Mouse (Mus musculus): Measurements from ENCODE around the gene Adamts18.

DNA sequence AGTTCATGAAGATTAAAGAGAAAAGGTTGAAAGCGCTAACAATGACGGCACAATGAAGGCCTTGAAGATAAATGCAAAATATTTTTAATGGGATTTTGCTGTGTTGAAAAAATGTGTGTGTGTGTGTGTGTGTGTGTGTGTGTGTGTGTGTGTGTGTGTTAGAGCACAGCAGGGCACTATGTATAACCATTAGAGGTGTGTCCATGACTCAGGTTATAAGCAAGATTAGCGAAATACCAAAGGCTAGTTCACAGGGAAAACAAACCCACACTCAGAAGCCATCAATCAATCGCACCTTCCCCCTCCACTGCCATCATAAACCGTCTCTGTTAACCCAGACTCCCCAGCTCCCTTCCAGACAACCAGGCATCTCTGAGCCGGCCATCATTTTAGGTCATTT, 86.4 kb downstream of the Adamts18 start:
- TF ChIP-seq CTCF (IDR thresholded peaks at IDR 0.05; ENCODE audit: low read depth, low read length) (no peak), TAL1 (conservative IDR thresholded peaks at IDR 0.05; ENCODE audit: low read depth, low read length) (no peak), GATA1 (IDR thresholded peaks at IDR 0.05; ENCODE audit: borderline replicate concordance, low read length) (no peak), POLR2AphosphoS5 (IDR thresholded peaks at IDR 0.05; ENCODE audit: insufficient replicate concordance, low read depth, low read length) (no peak)
